Mouse (Mus musculus) megakaryocyte, embryonic 14.5 days (primary cell): ENCODE data around the gene Arl3.

Experiments used
- FLI1 ChIP-seq: IDR thresholded peaks from 2 replicates; pipeline ENCODE4 v1.6.1; 2012; ENCODE audit warnings: low read length, inconsistent platforms, mixed read lengths
- GATA1 ChIP-seq: IDR thresholded peaks from 3 replicates; pipeline ENCODE4 v1.6.1; 2012; ENCODE audit warnings: mixed read lengths, low read length, inconsistent platforms, borderline replicate concordance

GRCm38 (mm10) chr19:46507806-46508205, 65.2 kb downstream of the Arl3 start:
- TF ChIP-seq FLI1 (no peak), GATA1 (no peak)
